Mouse (Mus musculus): ENCODE results near the gene Syne4. TPM values are rescaled to one million over a fixed set of nuclear protein-coding genes. Genes with fewer than 3 reads are reported as not detected.

Syne4 gene
- total RNA-seq, 2 experiments from 2014 or later: 9.4 to 14.2 TPM

DNA sequence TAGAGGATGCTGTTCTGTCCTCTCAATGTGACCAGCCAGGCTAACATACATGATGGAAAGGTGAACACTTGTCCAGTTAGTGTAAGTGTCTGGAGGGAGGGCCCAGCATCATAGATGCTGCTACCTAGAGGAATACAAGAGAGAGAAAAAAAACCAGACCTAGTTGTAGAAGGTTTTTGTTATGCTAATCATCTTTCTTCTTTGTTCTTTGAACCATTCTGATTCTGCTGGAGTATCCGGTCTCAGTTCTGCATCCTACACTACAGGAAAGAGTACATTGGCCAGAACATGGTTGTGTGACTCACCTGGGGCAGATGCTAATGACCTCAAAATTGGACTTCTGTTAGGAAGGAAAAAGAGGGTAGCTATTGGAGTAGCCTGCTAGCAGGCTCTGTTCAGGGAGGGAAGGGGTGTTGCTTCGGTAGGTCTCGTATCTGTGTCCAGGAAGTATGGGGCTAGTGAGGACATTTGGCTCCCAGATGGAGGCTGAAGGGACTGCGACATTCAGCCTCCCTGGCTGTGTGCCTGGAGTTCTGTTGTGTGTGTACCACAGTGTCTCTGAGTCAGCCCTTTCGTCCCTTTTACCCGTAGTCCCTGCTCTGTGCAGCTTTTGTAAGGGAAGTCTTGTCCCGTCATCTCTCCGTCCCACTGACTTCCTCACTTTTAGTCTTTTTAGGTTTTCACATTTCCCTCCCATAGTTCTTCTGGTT lies 27.8 kb upstream of the Syne4 start:
- no peak overlapping the region for H3K27ac ChIP-seq
- no peak for DNase-seq (ENCODE audit: low spot score in 2 of 2)
- no peak for TF ChIP-seq CTCF (conservative IDR thresholded peaks at IDR 0.05)
- H3K4me3 ChIP-seq: no peak overlapping the region

DNA sequence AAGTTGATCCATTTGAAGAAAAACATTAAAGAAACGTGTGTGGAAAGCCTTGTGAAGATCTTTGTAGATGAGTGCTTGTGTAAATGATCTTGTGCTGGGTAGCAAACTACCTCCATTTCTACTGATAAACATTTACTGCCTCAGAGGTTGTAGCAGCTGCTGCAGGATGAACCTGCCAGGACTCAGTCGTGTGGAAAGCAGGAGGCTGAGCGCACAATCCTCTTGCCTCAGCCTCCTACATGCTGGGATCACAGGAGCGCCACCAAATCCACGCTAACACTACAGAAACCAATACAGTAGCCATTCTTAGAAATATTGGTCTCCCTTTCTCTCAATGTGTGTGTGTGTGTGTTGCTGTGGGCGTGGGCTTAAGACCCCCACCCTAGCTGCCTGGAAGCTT lies 26.6 kb upstream of the Syne4 start:
- H3K27ac ChIP-seq: no peak overlapping the region
- no peak for DNase-seq (ENCODE audit: low spot score in 2 of 2)
- TF ChIP-seq CTCF (conservative IDR thresholded peaks at IDR 0.05): no peak
- no peak overlapping the region for H3K4me3 ChIP-seq

DNA sequence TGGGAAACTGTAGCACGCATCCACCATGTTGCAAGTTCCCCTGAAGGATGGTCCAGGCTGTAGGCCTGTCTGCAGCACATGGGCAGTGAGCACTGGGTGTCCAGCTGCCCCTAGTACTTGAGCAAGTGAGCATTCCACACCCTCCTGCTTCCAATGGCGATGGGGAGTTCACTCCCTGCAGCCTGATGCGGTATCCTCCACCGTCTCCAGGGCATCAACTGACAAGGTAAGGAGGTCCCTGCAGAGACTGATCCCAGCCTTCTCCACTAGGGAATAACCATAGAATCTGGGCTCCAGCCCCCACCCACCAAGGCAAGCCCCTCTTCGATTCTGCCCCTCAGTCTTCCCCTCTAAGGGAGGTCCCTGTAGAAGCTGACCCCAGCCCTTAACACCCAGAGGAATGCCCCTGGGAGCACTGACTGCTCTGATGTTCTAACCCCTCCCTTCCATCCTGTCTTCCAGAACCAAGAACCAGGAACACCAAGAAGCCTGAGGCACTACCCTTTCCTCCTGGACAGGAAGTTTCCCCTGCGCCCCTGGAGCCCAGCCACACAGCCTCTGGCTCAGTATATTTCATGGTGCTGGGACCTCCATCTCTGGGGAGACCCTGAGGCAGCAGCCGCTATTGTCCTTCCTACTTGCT lies 25.4 kb upstream of the Syne4 start:
- H3K4me3 ChIP-seq: no peak overlapping the region
- peak overlapping the region; percentile 4; the same call in 1 of the 2 replicates for H3K27ac ChIP-seq
- TF ChIP-seq CTCF (conservative IDR thresholded peaks at IDR 0.05): no peak
- no peak for DNase-seq (ENCODE audit: low spot score in 2 of 2)

DNA sequence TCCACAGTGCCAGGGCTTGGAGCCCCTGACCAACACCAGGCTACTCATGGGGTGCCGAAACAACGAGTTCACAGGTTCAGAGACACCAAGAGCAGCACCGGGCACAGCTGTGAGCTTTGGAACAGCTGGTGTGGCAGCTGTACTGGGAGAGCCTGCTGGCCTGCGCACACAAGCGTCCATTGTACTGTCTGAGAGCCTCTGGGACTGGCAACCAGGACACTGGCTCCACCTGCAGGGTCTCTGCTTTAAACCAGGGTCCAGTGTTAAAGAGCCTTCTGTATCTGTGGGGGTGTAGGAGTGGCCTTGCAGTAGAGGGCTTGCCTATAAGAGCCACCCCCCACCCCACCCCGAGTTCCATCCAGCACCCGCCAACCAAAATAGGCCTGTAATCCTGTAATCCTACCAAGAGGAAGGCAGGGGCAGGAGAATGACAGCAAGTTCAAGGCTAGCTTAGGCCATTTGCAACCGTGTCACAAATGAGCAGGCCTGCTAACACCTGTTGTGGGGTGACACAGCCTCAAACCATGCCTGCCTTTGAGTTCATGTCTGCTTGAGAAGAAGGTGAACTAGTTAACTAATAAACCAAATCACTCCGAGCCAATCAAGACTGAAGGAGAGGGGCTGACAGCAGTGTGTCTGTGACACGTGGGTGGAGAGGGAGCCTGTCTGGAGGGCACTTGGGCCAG lies 24.8 kb upstream of the Syne4 start:
- H3K4me3 ChIP-seq: no peak overlapping the region
- no peak for DNase-seq (ENCODE audit: low spot score in 2 of 2)
- peak overlapping the region; percentile 4; the same call in 1 of the 2 replicates for H3K27ac ChIP-seq
- peak; percentile 42 for TF ChIP-seq CTCF (conservative IDR thresholded peaks at IDR 0.05)

DNA sequence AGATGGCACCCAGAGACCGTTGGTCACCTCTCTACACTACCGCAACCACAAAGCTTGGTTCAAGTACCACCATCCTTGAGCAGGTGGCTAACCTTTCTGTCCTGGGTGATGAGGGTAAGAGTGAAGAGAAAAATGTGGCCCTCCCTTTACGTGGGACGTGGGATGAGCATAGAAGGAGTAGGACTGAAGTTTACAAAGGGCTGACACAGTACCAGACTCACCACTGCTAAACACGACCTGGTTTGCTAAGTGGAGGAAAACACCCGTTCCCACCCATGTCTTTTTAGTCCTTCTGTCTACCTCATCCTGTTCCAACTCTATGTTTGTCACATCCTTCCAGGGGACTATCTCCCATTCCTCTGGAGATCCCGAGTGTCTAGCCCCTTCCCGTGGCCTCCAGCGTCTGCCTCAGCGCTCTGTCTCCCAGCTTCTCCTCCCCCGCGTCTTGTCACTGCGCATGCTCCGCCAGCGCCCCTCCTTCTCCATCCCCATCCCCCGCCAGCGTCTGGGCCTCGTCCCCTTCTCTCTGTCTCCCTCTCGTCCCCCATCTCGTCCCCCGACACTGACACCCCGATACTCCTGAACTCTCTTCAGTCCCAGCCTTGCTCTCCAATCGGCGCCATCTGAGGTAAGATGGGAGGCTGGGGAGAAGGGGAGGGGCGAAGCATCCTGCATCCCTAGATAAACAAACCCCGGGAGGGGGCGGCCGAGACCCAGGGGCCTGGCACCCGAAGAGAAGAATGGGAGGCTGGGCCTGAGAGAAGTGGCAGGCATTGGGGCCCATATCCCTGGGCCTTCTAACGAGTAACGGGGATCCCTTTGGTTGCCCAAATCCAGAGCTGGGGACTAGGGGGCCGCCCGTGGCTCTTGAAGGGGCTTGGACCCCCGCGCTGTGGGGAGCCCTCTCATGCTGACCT lies 23.1 kb upstream of the Syne4 start, which contains the start of gene Clip3:
TSS of gene Clip3 (plus strand) at position 514 of the 917 bp plus-strand sequence.
- peak within 1 kb of the TSS; percentile 99 for H3K27ac ChIP-seq
- TF ChIP-seq CTCF (conservative IDR thresholded peaks at IDR 0.05): peak; percentile 20; the same call in 1 of the 2 replicates
- peak within 1 kb of the TSS; percentile 89 for H3K4me3 ChIP-seq
- DNase-seq (ENCODE audit: low spot score in 2 of 2): peak; percentile 93 to 94

DNA sequence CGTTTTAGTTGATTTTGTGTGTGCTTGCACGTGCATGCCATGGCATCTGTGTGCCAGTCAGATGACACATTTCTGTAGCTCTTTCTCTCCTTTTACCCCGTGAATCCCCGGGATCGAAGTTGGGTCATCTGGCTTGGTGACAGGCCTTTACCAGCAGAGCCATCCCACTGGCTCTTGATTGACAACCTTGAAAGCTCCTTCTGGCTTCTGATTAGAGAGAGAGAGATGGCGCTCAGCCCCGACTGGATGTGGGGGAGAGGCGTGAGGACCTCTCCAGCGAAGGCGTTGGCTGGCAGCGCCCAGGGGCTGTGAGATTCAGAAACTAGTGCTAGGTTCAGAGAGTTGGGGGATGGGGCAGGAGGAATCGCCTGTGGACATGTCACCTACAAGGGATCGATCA lies 20.8 kb upstream of the Syne4 start:
- peak overlapping the region; percentile 27 for H3K4me3 ChIP-seq
- H3K27ac ChIP-seq: peak overlapping the region; percentile 75
- no peak for TF ChIP-seq CTCF (conservative IDR thresholded peaks at IDR 0.05)
- peak in 1 of 2 experiments; percentile 29 for DNase-seq (ENCODE audit: low spot score in 2 of 2)

DNA sequence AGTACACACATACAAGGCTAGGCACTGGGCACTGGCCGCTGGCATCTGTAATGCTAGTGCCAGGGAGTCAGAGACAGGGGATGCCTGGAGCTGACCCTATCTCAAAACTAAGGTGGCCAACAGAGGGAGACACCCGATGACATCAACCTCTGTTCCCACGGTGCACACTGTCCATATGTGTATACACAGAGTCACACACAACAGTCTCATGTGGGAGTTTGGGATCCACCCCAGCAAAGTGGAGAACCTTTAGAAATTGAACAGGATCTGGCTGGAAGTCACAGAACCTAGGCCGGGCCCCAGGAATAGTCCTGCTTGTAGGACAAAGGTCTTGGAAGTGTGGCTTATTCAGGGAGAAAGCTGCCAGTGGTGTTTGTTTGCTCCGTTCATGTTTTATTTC lies 20.3 kb upstream of the Syne4 start:
- no peak for DNase-seq (ENCODE audit: low spot score in 2 of 2)
- Histone ChIP-seq H3K4me3 (peak overlapping the region; percentile 27), H3K27ac (peak overlapping the region; percentile 75)
- peak; percentile 17 for TF ChIP-seq CTCF (conservative IDR thresholded peaks at IDR 0.05)

DNA sequence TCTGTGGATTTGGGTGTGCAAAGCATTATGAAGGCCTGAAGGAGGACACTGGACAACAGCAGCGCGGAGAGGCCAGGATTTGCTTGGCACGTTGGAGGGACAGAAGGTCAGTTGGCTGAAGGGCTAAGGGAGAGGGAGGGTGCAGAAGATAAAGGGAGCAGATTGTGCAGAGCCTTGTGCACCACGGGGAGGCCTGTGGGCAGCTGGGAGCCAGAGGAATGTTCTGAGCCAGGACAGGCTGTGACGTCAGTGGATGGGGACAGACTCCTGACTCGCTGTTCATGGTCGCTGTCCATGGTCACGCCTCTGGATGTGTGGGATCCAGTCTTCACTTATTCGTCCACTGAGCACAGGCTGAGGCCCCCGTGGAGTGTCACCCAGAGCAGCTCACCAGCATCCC lies 19.5 kb upstream of the Syne4 start:
- peak overlapping the region; percentile 75 for H3K27ac ChIP-seq
- DNase-seq (ENCODE audit: low spot score in 2 of 2): peak in 1 of 2 experiments; percentile 27
- TF ChIP-seq CTCF (conservative IDR thresholded peaks at IDR 0.05): no peak
- H3K4me3 ChIP-seq: no peak overlapping the region

DNA sequence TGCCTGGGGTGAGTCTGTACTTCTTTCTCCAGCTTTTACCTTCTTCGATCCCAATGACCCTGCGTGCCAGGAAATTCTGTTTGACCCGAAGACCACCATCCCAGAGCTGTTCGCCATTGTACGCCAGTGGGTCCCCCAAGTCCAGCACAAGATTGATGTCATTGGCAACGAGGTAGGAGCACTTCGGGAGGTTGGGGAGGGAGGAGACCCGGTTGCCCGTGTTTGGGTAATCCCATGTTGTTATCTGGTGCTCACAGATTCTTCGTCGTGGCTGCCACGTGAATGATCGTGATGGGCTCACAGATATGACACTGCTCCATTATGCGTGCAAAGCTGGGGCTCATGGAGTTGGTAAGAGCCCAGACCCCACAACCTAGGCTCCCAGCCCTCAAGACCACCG lies 17.8 kb upstream of the Syne4 start:
- DNase-seq (ENCODE audit: low spot score in 2 of 2): no peak
- H3K27ac ChIP-seq: no peak overlapping the region
- no peak for TF ChIP-seq CTCF (conservative IDR thresholded peaks at IDR 0.05)
- no peak overlapping the region for H3K4me3 ChIP-seq

DNA sequence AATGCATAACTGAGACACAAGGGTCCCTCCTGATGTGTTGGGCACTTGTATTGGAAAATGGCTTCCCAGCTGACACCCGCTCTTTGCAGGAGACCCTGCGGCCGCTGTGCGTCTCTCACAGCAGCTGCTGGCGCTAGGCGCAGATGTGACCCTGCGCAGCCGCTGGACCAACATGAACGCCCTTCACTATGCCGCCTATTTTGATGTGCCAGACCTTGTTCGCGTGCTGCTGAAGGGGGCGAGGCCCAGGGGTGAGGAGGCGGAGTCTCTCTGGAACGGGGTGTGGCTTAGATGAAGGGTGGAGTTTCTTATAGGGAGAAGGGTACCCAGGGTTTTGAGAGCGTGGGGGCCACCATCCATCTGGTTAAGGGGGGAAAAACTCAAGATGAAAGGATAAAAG lies 17.3 kb upstream of the Syne4 start:
- H3K4me3 ChIP-seq: no peak overlapping the region
- no peak for DNase-seq (ENCODE audit: low spot score in 2 of 2)
- H3K27ac ChIP-seq: no peak overlapping the region
- TF ChIP-seq CTCF (conservative IDR thresholded peaks at IDR 0.05): no peak

DNA sequence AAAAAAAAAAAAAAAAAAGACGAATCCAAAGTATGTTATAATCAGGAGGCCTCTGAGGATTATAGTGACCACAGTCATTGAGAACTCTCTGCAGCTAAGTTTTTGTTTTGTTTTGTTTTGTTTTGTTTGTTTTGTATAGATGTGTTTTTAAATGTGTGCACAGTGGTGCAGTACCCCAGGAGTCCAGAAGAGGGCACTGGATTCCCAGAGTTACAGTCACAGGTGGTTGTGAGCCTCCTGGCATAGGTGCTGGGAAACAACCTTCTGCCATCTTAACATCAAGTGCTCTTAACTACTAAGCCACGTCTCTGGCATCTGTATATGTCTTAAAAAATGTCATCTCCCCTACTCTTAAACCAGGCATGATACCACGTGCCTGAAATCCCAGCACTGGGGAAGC lies 13.7 kb upstream of the Syne4 start:
- peak; percentile 82 for TF ChIP-seq CTCF (conservative IDR thresholded peaks at IDR 0.05)
- Histone ChIP-seq H3K27ac (no peak overlapping the region), H3K4me3 (no peak overlapping the region)
- DNase-seq (ENCODE audit: low spot score in 2 of 2): no peak

DNA sequence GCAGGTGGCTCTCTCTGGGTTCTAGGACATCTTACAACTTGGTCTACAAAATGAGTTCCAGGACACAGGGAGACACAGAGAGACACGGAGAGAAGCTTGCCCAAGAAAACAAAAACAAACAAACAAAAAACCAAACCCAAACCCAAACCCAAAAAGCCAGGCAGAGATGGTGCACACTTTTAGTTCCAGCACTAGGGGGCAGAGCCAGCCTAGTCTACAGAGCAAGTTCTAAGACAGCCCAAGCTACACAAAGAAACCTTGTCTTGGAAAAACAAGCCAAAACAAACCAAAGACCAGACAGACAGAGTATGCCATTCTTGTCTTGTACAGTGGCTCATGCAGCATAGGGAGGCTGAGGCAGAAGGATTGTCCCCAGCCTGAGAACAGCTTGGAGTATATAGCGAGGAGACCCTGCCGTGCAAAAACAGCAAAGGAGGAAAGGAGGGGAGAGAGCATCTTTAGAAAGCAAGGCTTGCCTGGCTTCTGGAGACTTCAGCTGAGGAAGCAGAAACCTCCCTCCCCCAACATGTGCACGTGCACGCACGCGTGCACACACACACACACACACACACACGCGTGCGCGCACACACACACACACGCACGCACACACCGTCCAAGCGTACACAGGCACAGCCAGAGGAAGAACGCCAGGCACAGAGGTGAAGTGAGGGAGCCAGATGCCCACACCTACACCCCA lies 8.4 kb upstream of the Syne4 start:
- no peak overlapping the region for H3K4me3 ChIP-seq
- DNase-seq (ENCODE audit: low spot score in 2 of 2): no peak
- no peak overlapping the region for H3K27ac ChIP-seq
- peak; percentile 76 for TF ChIP-seq CTCF (conservative IDR thresholded peaks at IDR 0.05)

Data from layer of hippocampus, adult 2 months (tissue).